Mouse (Mus musculus): ENCODE data around the gene Casp6. TPM values are rescaled to one million over a fixed set of nuclear protein-coding genes. Genes with fewer than 3 reads are reported as not detected.

Gene Casp6
- total and polyA plus RNA-seq, 3 experiments, result 10.5 to 31.7 (median 15.3) TPM

DNA sequence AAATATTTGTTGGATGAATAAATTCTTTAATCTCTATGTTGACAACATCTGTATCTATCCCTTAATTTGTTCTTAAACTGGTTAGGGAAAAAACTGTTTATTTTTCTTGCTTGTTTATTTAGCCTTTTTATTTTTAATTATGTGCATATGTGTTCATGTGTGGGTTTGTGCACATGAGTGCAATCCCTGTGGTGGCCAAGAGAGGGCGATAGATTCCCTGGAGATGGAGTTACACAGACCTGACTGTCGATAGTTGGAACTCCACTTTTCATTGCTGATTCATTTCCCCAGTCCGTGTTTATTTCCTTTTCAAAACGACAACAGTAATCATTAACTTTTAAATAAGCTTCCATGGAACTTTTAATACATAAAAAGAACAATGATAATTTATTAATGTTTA is 31.2 kb downstream of the Casp6 start:
- peaks cover 0 to 14% of the 10 kb centered on the region in 2 experiments; a peak in 2 of 4 replicates for H3K4me1 ChIP-seq (ENCODE audit: control insufficient read depth in 1 of 2, insufficient read depth in 2 of 2)
- dilution Hi-C loops (cut with MboI; ENCODE audit: extremely low pct_ligation_motif_present, extremely low pct_unique_long_range_greater_than_20kb, low sequenced_read_pairs), result no loop called here
- H3K27me3 ChIP-seq (replicated peaks), result no peaks in the 10 kb centered on the region
- DNase-seq (ENCODE audit: extremely low read depth), result peak; percentile 37
- H3K9me3 ChIP-seq (replicated peaks; ENCODE audit: low read length), result no peaks in the 10 kb centered on the region
- in situ Hi-C loops (cut with MboI; ENCODE audit: low pct_ligation_motif_present, low pct_unique_long_range_greater_than_20kb, low sequenced_read_pairs), result no loop called here
- H3K36me3 ChIP-seq (replicated peaks in 1 of 2; ENCODE audit: control insufficient read depth in 1 of 2, insufficient read depth in 1 of 2, low read length in 1 of 2), result no peaks in the 10 kb centered on the region
- H3K4me2 ChIP-seq (ENCODE audit: insufficient read depth, low read depth, poor library complexity, severe bottlenecking), result no peak overlapping the region
- H3K4me3 ChIP-seq (replicated peaks in 1 of 3; ENCODE audit: low read depth in 2 of 3, low read length in 2 of 3, poor library complexity in 1 of 3), result no peak overlapping the region
- H3K9ac ChIP-seq (ENCODE audit: insufficient read depth, low read depth), result no peak overlapping the region
- TF ChIP-seq BHLHE40 (IDR thresholded peaks at IDR 0.05; ENCODE audit: low read depth, low read length) (no peak), JUND (conservative IDR thresholded peaks at IDR 0.05; ENCODE audit: low read depth, low read length) (no peak), SMC3 (IDR thresholded peaks at IDR 0.05; ENCODE audit: low read depth, low read length) (peak; percentile 45), CTCF (conservative IDR thresholded peaks at IDR 0.05 in 1 of 2, IDR thresholded peaks at IDR 0.05 in 1 of 2; ENCODE audit: low read depth in 2 of 2, low read length in 2 of 2) (peak; percentile 33 to 61; a peak in 3 of 4 replicates), ZNF384 (IDR thresholded peaks at IDR 0.05; ENCODE audit: low read depth, low read length) (no peak), GABPA (IDR thresholded peaks at IDR 0.05; ENCODE audit: insufficient replicate concordance, low read depth, low read length) (no peak), RAD21 (IDR thresholded peaks at IDR 0.05; ENCODE audit: low read depth, low read length) (peak; percentile 48), POLR2AphosphoS2 (IDR thresholded peaks at IDR 0.05; ENCODE audit: low read depth, low read length) (no peak), HCFC1 (IDR thresholded peaks at IDR 0.05; ENCODE audit: low read depth, low read length) (no peak), ELF1 (IDR thresholded peaks at IDR 0.05; ENCODE audit: low read depth, low read length) (no peak), RCOR1 (conservative IDR thresholded peaks at IDR 0.05; ENCODE audit: low read depth, low read length) (no peak), UBTF (IDR thresholded peaks at IDR 0.05; ENCODE audit: low read depth, low read length) (no peak), ETS1 (conservative IDR thresholded peaks at IDR 0.05; ENCODE audit: low read depth, low read length) (no peak)
- H3K27ac ChIP-seq (ENCODE audit: insufficient read depth, low read depth), result no peak overlapping the region
- H3K79me2 ChIP-seq (replicated peaks; ENCODE audit: control insufficient read depth, extremely low read depth, insufficient read depth, poor library complexity, severe bottlenecking), result no peaks in the 10 kb centered on the region

DNA sequence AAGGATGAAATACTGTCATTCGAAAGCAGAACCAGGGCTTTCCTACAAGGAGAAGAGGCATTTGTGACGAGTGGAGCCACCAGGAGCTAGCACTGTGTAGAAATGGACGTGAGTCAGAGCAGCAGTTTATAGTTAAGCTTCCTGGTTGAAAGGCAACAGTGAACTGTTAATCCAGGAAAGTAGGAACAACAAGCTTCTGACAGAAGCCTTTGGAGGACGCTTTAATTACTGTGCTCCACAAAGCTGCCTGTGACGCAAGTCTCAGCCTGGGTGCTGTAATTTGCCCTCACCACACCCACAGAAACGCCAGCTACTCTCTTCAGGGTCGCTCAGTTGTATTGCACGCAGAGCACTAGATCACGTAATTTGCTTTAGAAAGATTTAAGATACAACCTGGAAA is 35.3 kb downstream of the Casp6 start:
- no peak for DNase-seq (ENCODE audit: extremely low read depth)
- Histone ChIP-seq H3K4me1 (ENCODE audit: control insufficient read depth in 1 of 2, insufficient read depth in 2 of 2) (peaks cover 0 to 7% of the 10 kb centered on the region in 2 experiments; a peak in 2 of 4 replicates), H3K27me3 (replicated peaks) (no peaks in the 10 kb centered on the region), H3K36me3 (replicated peaks in 1 of 2; ENCODE audit: control insufficient read depth in 1 of 2, insufficient read depth in 1 of 2, low read length in 1 of 2) (no peaks in the 10 kb centered on the region), H3K79me2 (replicated peaks; ENCODE audit: control insufficient read depth, extremely low read depth, insufficient read depth, poor library complexity, severe bottlenecking) (no peaks in the 10 kb centered on the region), H3K9ac (ENCODE audit: insufficient read depth, low read depth) (no peak overlapping the region), H3K9me3 (replicated peaks; ENCODE audit: low read length) (no peaks in the 10 kb centered on the region), H3K4me2 (ENCODE audit: insufficient read depth, low read depth, poor library complexity, severe bottlenecking) (no peak overlapping the region), H3K4me3 (replicated peaks in 1 of 3; ENCODE audit: low read depth in 2 of 3, low read length in 2 of 3, poor library complexity in 1 of 3) (no peak overlapping the region), H3K27ac (ENCODE audit: insufficient read depth, low read depth) (no peak overlapping the region)
- dilution Hi-C loops (cut with MboI; ENCODE audit: extremely low pct_ligation_motif_present, extremely low pct_unique_long_range_greater_than_20kb, low sequenced_read_pairs) (no loop called here), in situ Hi-C loops (cut with MboI; ENCODE audit: low pct_ligation_motif_present, low pct_unique_long_range_greater_than_20kb, low sequenced_read_pairs) (no loop called here)
- no peak for TF ChIP-seq NRF1 (IDR thresholded peaks at IDR 0.05; ENCODE audit: low read depth, low read length)
- no peak for TF ChIP-seq MAZ (IDR thresholded peaks at IDR 0.05; ENCODE audit: low read depth, low read length)
- no peak for TF ChIP-seq IRF4 (IDR thresholded peaks at IDR 0.05; ENCODE audit: low read depth, low read length)
- no peak for TF ChIP-seq PAX5 (IDR thresholded peaks at IDR 0.05; ENCODE audit: low read length)
- TF ChIP-seq POLR2AphosphoS2 (IDR thresholded peaks at IDR 0.05; ENCODE audit: low read depth, low read length), result no peak
- TF ChIP-seq CHD2 (IDR thresholded peaks at IDR 0.05; ENCODE audit: low read length), result no peak
- no peak for TF ChIP-seq USF1 (IDR thresholded peaks at IDR 0.05; ENCODE audit: low read depth, low read length)
- TF ChIP-seq RAD21 (IDR thresholded peaks at IDR 0.05; ENCODE audit: low read depth, low read length), result no peak
- no peak for TF ChIP-seq KAT2A (IDR thresholded peaks at IDR 0.05; ENCODE audit: insufficient replicate concordance, low read length)
- no peak for TF ChIP-seq MXI1 (IDR thresholded peaks at IDR 0.05; ENCODE audit: low read depth, low read length)
- TF ChIP-seq SMC3 (IDR thresholded peaks at IDR 0.05; ENCODE audit: low read depth, low read length), result no peak
- TF ChIP-seq JUN (IDR thresholded peaks at IDR 0.05; ENCODE audit: insufficient read depth, low read depth, low read length), result no peak
- no peak for TF ChIP-seq HCFC1 (IDR thresholded peaks at IDR 0.05; ENCODE audit: low read depth, low read length)
- no peak for TF ChIP-seq CHD1 (IDR thresholded peaks at IDR 0.05; ENCODE audit: low read depth, low read length)
- TF ChIP-seq ZC3H11A (IDR thresholded peaks at IDR 0.05; ENCODE audit: low read depth, low read length), result no peak
- TF ChIP-seq POLR2A (IDR thresholded peaks at IDR 0.05; ENCODE audit: low read depth, low read length), result no peak
- no peak for TF ChIP-seq EP300 (IDR thresholded peaks at IDR 0.05; ENCODE audit: low read length)
- no peak for TF ChIP-seq MAX (IDR thresholded peaks at IDR 0.05; ENCODE audit: low read length)
